Mouse (Mus musculus): Measurements from ENCODE around the gene Pdzph1.

DNA sequence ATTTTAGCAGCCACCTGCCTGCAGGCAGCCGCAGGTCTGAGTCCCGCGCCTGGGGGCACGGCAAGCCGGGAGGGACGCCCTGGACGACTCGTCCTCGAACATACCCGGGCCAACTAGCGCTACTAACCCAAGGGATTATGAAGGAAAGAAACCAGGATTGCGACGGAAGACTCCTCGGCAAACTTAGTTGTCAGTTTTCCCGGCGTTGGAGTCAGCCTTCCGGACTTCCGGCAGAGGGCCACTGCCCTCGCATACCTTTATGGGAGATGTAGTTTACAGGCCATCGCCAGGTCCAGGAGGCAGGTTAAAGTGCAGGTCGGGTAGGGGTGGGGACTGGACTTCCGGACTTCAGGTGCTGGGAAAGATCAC, 21.9 kb upstream of the Pdzph1 start, which contains the start of gene Nudt12:
- TF ChIP-seq CTCF (IDR thresholded peaks at IDR 0.05; ENCODE audit: extremely low read depth, insufficient read depth, low read length) (no peak), POLR2A (IDR thresholded peaks at IDR 0.05; ENCODE audit: extremely low read depth, insufficient read depth, low read length) (0 out of 2 replicates have a peak, but pooled peaks have one; percentile 20)
